Mouse (Mus musculus) erythroblast, embryonic 14.5 days (primary cell): ENCODE measurements around the gene Ganc.

ENCODE experiments used
- GATA1 ChIP-seq: IDR thresholded peaks from 2 replicates; pipeline ENCODE4 v1.6.1; 2012; ENCODE audit warnings: low read length, inconsistent platforms, mixed read lengths
- TAL1 ChIP-seq: IDR thresholded peaks from 3 replicates; pipeline ENCODE4 v1.6.1; 2012; ENCODE audit warnings: low read length, inconsistent platforms, mixed read lengths

DNA sequence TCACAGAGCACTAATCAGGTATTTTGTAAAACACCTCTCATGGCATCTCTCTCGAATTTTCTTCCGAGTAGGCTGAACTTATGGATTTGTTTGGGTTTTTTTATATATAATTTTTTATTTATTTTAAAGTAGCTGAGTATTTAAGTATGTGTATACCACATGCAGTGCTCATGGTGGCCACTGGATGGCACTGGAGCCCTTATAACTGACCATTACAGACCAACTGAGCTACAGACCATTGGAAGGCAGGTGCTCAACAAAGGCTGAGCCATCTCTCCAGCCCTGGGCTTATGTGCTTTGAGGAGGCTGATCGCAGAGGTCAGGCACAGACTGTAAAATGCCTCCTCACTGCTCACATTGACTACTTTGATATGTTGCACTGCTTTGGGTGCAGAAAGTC is 74.9 kb downstream of the Ganc start:
- TF ChIP-seq TAL1 (no peak), GATA1 (no peak)
